Mouse (Mus musculus) CH12F3 (cell line): ENCODE results near the gene Fgb.

Source experiments
- in situ Hi-C: fragments of 300-500 bp; cut with MboI; formaldehyde crosslinking; loops from 2 replicates; pipeline ENCODE4 v1.14.3; 2020; ENCODE audit warnings: low sequenced_read_pairs

The Fgb gene

DNA sequence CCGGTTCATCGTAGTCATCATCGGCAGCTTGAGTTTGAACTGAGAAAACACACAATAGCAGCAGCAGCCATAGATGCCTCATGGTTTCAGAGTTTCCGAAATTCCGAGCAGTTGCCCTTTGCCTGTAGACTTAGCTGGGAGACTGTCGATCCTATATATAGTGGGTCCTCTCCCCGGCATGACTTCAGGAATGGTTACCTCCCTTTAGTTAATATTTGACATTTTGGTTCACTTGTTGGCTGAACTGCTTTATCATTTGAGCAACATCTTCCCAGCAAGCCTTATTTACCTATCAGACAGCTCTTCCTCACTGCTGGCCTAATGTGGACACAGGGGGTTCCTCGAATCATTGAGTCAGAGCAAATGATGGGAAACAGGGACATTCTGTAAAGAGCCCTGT lies at the start of gene Fgb:
Gene Fgb (minus strand): TSS at position 184 of the 400 bp plus-strand sequence.
- in situ Hi-C loops = loop anchor here (5.0 kb wide), 1 partner anchor 47 kb away; no protein-coding TSS in a partner anchor

GRCm38 (mm10) chr3:83099139-83099538 lies 49.5 kb upstream of the Fgb start:
- in situ Hi-C loops = no loop called here

- in situ Hi-C loops = no loop called here
These were observed 48.9 kb upstream of the Fgb start for GRCm38 (mm10) chr3:83098546-83099034.

- in situ Hi-C loops = no loop called here
These were observed 47.9 kb upstream of the Fgb start for GRCm38 (mm10) chr3:83097586-83097985.

GRCm38 (mm10) chr3:83080567-83081055 lies 30.9 kb upstream of the Fgb start:
- in situ Hi-C loops = no loop called here

DNA sequence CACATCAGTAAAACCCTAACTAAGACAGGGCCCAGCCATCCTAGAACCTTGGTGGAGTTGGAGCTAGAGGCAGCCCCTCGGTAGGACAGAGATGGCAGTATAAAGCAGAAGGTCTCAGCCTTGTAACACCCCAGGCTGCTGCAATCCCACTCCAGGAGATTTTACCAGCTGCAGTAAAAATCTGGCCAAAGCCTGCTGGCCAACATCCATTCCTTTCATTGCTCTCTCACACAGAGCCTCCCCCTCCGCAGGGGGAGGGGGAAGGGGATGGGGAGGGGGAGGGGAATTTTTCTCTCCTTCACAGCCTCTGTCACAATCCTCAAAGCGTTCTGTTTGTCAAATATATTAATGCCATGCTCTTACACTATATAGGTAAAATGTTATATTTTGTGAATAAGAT lies 26.9 kb upstream of the Fgb start:
- in situ Hi-C loops = no loop called here

- in situ Hi-C loops = no loop called here
These were observed 20.6 kb upstream of the Fgb start for GRCm38 (mm10) chr3:83070231-83070630.

- in situ Hi-C loops = no loop called here
These were observed 19.2 kb upstream of the Fgb start for GRCm38 (mm10) chr3:83068869-83069268.

- in situ Hi-C loops = no loop called here
These were observed 18.3 kb upstream of the Fgb start for GRCm38 (mm10) chr3:83067920-83068319.

GRCm38 (mm10) chr3:83057046-83057445 lies 7.4 kb upstream of the Fgb start:
- in situ Hi-C loops = no loop called here

DNA sequence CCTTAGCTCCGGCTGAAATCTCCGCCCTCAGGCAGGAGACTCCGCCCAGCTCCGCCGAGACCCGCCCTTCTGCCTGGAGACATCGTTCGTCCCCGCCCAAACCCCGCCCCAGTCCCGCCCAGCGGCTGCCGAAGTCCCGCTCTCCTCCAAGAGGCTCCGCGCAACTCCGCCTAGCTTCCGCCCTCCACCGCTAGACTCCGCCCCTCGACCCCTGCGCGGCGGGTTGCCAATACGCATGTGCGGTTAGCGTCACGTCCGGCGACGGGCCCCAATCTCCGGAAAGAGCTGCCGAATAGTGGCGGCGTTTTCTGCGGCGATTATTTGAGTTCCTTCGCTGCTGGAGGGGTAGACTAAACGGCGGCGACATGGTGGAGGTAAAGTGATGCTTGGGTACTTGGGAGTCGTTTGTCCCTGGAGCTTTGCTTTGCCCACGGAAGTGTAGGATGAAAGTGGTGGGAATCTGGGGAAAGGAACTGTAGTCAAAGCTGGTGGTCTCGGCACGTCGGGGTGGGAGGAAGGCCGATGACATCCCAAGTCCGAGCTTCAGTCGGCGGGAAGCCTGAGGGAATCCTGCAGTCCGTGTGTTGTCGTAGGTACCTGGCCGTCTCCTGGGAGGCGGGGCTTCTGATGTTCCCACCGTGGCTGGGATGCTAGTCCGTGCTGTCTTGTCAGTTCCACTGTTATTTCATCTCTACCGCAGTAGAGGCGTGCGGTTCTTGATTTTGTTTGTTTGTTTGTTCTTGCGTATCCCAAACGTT lies 5.8 kb upstream of the Fgb start, which contains the start of gene Plrg1:
Gene Plrg1 (plus strand): TSS at position 242 of the 758 bp plus-strand sequence.
- in situ Hi-C loops = no loop called here

DNA sequence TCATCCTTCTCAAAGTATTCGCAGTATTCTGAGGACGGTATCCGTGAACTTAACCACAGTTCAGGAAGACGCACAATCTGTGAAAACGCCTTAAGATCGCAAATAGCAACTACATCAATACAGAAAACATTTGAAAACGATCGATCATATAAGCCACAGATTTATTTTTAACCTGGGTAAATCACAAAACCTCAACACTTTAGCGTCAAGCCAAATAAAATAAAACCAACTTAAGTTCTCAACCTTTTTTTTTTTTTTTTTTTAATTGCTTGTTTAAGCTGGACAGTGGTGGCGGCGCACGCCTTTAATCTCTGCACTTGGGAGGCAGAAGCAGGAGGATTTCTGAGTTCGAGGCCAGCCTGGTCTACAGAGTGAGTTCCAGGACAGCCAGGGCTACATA lies 5.1 kb upstream of the Fgb start:
- in situ Hi-C loops = loop anchor here (5.0 kb wide), 1 partner anchor 52 kb away; no protein-coding TSS in a partner anchor

DNA sequence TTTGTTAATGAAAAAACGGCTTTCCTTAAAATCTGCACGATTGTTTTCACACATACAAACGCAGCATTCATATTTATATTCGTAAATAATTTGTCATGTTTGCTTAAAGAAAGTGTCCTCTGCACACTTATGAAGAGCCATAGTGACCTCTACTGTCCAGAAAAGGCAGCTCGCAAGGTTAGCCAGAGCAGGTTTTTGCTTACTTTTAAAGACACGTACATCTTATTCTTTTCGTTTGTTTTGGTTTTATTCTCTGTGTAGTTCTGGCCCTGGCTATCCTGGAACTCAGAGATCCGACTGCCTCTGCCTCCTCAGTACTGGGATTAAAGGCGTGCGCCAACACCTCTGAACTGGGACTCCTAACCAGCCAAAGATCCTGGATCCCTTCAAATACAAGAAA lies 4.1 kb upstream of the Fgb start:
- in situ Hi-C loops = loop anchor here (5.0 kb wide), 1 partner anchor 51 kb away; no protein-coding TSS in a partner anchor

DNA sequence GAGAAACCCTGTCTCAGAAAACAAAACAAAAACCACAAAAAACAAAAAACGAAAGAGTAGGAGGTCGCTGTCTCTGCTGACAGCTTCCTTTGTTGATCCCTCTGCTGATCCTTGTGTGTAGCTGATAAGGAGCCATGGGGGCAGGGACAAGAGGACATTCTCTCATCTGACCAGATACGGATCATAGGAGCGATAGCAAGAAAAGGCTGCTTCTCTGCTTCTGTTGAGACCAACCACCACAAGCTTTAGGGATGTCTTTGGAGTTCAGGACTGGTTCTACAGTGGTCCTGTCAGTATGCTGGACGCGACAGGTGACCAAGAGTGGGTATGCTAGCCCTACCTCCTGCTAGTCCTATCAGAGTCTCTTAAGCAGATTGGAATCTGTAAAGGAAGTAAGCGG lies 3.5 kb upstream of the Fgb start:
- in situ Hi-C loops = loop anchor here (5.0 kb wide), 1 partner anchor 51 kb away; no protein-coding TSS in a partner anchor

DNA sequence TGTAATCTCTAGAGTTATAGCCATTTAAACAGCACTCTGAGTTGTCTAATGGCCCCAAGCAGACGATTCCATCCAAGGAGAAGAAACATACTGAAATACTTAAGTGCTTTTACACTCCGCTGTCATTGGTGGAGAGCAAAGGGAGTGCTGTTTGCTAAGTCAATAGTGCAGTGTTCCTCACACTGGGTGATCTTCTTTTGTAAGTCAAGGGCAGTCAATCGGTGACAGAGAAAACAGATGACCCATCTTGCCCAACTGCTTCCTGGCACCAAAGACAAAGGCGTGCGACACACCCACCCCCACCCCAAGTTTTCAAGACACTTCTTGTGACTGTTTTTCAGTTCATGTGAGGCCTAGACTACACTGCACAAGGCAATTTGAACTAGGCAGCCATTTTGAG lies 2.4 kb upstream of the Fgb start:
- in situ Hi-C loops = loop anchor here (5.0 kb wide), 1 partner anchor 50 kb away; no protein-coding TSS in a partner anchor

DNA sequence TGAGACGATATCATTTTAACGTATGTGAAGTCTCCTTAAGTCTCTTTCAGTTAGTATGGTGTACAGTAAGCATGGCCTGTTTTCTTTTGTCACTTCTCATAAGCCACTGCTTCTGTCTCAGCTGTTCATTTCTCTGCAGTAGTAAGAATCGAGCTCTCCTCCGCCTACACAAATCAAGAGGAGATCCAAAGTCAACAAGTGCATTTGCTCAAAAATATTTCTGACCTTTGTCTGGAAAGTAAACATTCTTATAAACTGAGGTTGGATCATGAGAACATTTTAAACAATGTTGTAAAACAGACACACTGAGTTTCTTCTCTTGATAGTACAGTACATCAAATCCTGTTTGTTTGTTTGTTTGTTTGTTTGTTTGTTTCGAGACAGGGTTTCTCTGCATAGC lies 998 bp upstream of the Fgb start:
- in situ Hi-C loops = loop anchor here (5.0 kb wide), 1 partner anchor 48 kb away; no protein-coding TSS in a partner anchor

- in situ Hi-C loops = no loop called here
These were observed 3.0 kb downstream of the Fgb start for GRCm38 (mm10) chr3:83046649-83047048.

GRCm38 (mm10) chr3:83042451-83042850 lies 7.2 kb downstream of the Fgb start:
- in situ Hi-C loops = no loop called here

DNA sequence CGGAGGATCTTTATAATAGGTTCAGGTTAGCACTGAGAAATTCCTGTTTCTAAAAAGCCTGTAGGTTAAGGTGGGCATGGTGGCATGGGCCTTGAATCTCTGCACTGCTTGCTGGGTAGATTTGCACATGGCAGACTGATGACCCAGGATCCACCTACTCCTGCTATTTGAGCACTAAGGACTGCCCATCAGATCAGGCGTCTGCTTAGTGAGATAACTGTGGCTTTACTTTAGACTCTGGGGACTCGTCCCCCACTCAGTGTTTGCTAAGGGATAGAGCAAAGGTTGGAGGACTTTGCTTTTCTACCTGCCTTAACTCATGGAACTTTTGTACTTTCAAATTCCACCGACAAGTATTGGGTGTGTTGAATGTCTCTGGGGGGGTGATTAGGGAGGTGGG lies 10.0 kb downstream of the Fgb start:
- in situ Hi-C loops = no loop called here

DNA sequence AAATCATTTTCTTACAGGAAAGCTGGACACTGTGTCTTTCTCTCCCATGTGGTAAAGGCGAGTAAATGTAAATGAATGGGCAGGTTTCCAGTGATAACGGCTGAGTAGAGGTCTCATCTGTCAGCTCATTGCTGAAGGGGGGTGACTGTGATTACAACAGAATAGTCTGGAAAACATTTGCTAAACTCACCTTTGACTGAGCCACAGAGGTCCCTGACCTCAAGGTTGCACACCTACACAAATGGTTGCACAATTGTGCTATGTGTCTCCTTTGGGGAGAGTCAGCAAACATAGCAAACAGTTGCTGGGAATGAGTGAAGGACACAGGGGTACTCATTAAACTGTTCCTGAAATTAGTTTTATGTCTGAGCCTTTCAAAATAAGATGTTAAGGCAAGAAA lies 10.8 kb downstream of the Fgb start:
- in situ Hi-C loops = no loop called here

- in situ Hi-C loops = no loop called here
These were observed 15.9 kb downstream of the Fgb start for GRCm38 (mm10) chr3:83033801-83034200.

DNA sequence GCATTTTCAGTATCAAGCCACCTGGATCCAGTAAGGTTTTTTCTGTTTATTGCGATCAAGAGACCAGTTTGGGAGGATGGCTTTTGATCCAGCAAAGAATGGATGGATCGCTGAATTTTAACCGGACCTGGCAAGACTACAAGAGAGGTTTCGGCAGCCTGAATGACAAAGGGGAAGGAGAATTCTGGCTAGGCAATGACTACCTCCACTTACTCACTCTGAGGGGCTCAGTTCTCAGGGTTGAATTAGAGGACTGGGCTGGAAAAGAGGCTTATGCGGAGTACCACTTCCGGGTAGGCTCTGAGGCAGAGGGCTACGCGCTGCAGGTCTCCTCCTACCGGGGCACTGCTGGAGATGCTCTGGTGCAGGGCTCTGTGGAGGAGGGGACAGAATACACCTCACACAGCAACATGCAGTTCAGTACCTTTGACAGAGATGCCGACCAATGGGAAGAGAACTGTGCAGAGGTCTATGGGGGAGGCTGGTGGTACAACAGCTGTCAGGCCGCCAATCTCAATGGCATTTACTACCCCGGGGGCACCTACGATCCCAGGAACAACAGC lies 16.8 kb downstream of the Fgb start:
- in situ Hi-C loops = no loop called here
